Mouse (Mus musculus) embryonic facial prominence, embryonic 10.5 days (tissue): ENCODE data around the gene Cenpu. TPM values are rescaled to one million over a fixed set of nuclear protein-coding genes. Genes with fewer than 3 reads are reported as not detected.
A peak's percentile ranks its signal among the peaks of the same experiment; 100 is the strongest.

ENCODE experiments used
- DNase-seq: peaks from one replicate; pipeline ENCODE4 v3.0.0-alpha.2; 2017; ENCODE audit warnings: low spot score
- H3K27ac ChIP-seq: fragments of 300-500 bp; sonication (generic); replicated peaks from 2 replicates; pipeline ENCODE4 v1.5.1; 2016; ENCODE audit warnings: mild to moderate bottlenecking
- H3K27me3 ChIP-seq: fragments of 300-500 bp; sonication (generic); replicated peaks from 2 replicates; pipeline ENCODE4 v1.6.1; 2016; ENCODE audit warnings: low read depth, mild to moderate bottlenecking; ENCODE audit not compliant: poor library complexity, severe bottlenecking
- H3K36me3 ChIP-seq: fragments of 300-500 bp; sonication (generic); replicated peaks from 2 replicates; pipeline ENCODE4 v1.6.1; 2016; ENCODE audit warnings: mild to moderate bottlenecking, moderate library complexity
- H3K4me1 ChIP-seq: fragments of 300-500 bp; sonication (generic); 2 replicates; pipeline ENCODE4 v1.6.1; 2016
- H3K4me3 ChIP-seq: fragments of 300-500 bp; sonication (generic); 2 replicates; pipeline ENCODE4 v1.5.1; 2016; ENCODE audit warnings: mild to moderate bottlenecking, moderate library complexity
- H3K9me3 ChIP-seq: fragments of 300-500 bp; sonication (generic); 2 replicates; pipeline ENCODE4 v1.6.1; 2016; ENCODE audit warnings: mild to moderate bottlenecking
- WGBS: fragments of 180-500 bp; shearing (Covaris S2); methylation state at CpG from one replicate; pipeline ENCODE4 v1.1.7; 2016; 5-methylcytosine and 5-hydroxymethylcytosine counted together
- polyA plus RNA-seq: library from polyadenylated mRNA; unstranded; fragments of >200 nt; fragmentation: Nextera tagmentation; extraction: Ambion mirVana; gene quantifications from 2 replicates; pipeline ENCODE4 v1.2.1, GENCODE M21; 2016

Cenpu gene
- polyA plus RNA-seq = 30.0 and 30.7 TPM in 2 replicates

DNA sequence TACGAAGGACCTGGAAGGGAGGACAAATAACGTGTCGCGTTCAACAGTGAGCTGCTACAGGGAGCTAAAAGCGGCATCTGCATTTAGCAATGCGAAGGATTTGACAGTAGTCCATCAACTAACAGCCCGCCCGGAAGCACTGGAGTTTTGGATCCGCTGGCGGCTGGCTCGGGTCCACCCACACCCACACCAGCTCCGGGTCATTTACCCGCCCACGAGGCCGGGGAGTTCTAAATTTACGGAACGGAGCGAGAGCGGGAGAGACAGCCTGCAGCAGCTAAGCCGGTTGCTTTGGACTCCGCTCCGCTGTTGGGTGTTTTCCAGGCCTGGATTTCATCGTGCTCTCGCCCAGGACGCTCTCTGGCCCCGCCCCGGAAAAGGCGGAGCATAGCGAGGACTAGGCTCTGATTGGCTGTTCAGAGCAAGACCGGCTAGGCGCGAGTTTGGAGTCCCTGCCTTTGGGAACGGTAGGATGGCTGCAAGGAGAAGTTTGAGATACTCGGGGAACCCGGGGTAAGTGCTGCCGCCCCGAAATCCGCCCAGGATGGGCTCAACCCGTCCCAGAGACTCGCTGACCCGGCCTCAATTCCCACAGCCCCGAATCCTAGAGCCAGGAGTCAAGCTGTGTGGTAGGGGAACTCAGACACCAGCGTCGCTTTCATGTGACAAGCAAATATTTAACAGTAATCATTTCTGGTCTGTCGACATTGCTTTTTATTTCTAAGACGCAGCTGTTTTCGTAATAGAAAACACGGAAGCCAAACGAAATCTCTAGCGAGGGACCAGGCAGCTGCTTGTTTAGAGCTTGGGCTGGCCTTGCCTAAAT is at the start of gene Cenpu:
TSS of gene Cenpu (plus strand) at position 414 of the 826 bp plus-strand sequence.
- peaks cover 11% of the 10 kb centered on the region for H3K4me1 ChIP-seq
- H3K36me3 ChIP-seq = peaks cover 22% of the 10 kb centered on the region
- peak; percentile 98 for DNase-seq
- H3K27me3 ChIP-seq = no peaks in the 10 kb centered on the region
- H3K27ac ChIP-seq = peak within 1 kb of the TSS; percentile 82
- no peaks in the 10 kb centered on the region for H3K9me3 ChIP-seq
- H3K4me3 ChIP-seq = peak within 1 kb of the TSS; percentile 74
- under 1% methylated on average over 50 of the region's 50 CpGs for WGBS

DNA sequence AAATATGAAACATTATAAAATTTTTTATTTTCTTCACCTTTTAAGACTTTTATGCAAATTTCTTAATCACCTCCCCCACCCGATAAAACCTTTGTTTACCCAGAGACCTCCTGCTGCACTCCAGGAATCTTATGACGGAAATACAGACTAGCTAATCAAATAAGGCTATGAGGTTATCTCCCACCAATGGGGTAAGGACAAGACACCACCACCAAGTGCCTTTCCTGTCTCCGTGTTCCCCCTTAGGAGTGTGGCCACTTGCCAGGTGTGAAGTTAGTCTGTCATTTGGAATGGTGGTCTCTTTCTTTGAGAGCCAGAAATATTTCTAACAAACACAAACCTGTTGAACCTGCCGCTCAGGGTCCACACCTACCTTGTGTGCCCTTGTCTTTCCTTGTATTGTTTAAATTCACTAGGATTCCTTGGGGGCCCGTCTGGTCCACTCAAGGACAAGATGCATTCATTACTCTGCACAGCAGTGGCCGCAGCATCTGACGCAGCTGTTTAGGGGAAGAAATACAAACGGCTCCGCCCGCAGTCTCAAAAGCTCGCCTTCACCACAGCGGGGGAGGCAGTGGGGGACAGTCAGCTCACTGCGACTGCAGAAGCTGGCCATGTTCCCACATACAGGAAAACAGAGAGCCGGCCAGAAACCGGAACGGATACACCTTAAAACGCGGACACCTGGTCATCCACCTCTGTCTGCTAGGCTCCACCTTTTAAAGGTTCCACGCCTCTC is 49.3 kb upstream of the Cenpu start:
- peak; percentile 19 for DNase-seq
- no peaks in the 10 kb centered on the region for H3K9me3 ChIP-seq
- H3K27ac ChIP-seq = no peak overlapping the region
- WGBS = 25% methylated on average over 19 of the region's 19 CpGs
- H3K36me3 ChIP-seq = no peaks in the 10 kb centered on the region
- peak overlapping the region; percentile 45 for H3K4me3 ChIP-seq
- H3K4me1 ChIP-seq = peaks cover 35% of the 10 kb centered on the region
- no peaks in the 10 kb centered on the region; the same call in 1 of the 2 replicates for H3K27me3 ChIP-seq

DNA sequence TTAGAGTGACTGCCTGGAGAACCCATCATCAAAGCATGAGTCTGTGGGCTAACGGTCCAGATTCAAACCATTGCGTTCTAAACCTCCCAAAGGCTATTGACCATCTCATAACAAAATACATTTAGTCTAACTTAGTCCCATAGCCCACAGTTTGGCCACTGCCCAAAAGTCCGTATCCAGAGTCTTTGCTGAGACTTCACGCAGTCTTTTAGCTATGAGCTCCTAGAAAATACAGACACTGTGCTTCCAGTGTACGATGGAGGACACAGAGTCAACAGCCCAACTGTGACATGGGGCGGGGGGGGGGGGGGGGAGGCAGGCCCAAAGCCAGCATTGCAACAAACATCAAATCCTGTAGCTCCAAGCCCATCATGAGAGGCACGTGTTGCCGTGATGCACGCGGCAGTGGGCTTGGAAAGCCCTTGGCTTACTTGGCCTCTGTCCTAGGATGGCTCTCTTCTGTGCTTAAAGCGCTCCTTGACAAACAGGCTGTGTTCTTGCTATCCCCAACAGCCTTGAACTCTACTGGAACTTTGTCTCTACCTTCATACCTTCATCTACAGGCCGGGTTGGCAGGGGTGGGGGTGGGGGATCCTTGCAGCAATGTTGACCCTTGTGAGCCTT is 48.6 kb upstream of the Cenpu start:
- DNase-seq = no peak
- H3K4me3 ChIP-seq = peak overlapping the region; percentile 45
- no peaks in the 10 kb centered on the region for H3K36me3 ChIP-seq
- H3K9me3 ChIP-seq = no peaks in the 10 kb centered on the region
- H3K27ac ChIP-seq = no peak overlapping the region; the same call in 1 of the 2 replicates
- peaks cover 35% of the 10 kb centered on the region for H3K4me1 ChIP-seq
- 82% methylated on average over 12 of the region's 12 CpGs for WGBS
- no peaks in the 10 kb centered on the region; the same call in 1 of the 2 replicates for H3K27me3 ChIP-seq

DNA sequence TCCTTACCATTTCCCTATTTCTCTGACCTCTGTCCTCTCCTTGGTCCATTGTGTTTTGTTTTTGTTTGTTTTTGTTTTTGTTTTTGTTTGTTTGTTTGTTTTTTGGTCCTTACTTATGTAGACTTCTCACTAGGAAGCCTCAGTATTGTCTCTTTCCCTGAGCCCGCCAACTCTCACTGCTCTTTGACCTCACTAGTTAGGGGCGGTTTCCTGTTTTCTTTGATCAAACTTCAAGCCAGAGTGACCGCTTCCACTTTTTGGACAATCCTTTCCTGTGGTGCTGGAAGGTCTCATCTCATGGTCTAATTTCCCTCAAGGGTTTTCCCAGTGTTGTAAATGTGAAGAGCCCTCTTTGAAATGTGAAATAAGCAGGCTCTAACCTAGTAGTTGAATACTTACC is 47.6 kb upstream of the Cenpu start:
- Histone ChIP-seq H3K27me3 (no peaks in the 10 kb centered on the region; the same call in 1 of the 2 replicates), H3K36me3 (no peaks in the 10 kb centered on the region), H3K27ac (no peak overlapping the region), H3K9me3 (no peaks in the 10 kb centered on the region), H3K4me3 (no peak overlapping the region), H3K4me1 (peaks cover 33% of the 10 kb centered on the region)
- no peak for DNase-seq
- 37% methylated on average over 3 of the region's 3 CpGs for WGBS

DNA sequence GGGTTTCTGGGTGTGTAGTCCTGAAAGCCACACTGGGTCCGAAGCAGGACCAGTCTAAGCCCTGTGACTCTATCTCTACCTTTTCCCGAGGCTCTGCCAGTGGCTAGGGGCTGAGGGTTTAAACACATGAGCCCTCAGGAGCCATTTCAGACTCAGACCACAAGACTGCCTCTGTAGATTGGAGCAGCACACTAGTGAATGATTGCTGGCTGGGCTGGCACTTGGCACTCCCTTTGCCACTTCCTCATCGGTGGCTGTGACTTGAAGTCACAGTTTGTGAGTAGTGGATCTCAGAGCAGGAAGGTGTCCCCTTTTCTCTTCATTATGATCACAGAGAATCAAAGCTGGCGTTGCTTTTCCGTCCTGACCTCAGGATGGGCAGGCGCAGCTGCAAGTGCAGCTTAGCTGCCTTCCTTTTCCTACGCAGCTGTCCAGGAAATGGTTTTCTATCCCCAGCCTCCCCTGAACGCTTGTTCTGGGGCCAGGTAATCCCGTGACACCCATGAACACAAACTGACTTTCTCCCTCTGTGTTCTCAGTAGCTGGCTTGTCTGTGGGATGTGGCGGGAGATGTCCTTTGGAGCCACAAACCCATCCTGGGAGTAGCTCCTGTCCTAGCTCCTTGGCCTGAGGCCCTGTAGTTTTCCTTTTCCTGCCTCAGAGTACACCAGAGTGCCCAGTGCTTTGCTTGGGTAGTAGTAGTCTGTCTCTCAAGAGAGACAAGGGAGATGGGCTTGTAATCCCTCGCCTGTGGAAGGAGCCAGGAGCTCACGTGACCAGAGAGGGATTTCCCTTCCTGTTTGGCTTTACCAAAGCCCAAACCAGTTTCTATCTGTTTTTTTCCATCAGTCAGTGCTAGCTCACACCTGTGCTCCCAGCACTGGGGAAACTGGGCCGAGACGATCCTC is 43.1 kb upstream of the Cenpu start:
- no peak for DNase-seq
- Histone ChIP-seq H3K36me3 (no peaks in the 10 kb centered on the region), H3K4me3 (no peak overlapping the region), H3K27ac (no peak overlapping the region), H3K27me3 (no peaks in the 10 kb centered on the region), H3K4me1 (peaks cover 13% of the 10 kb centered on the region), H3K9me3 (no peaks in the 10 kb centered on the region)
- WGBS = 79% methylated on average over 14 of the region's 14 CpGs

DNA sequence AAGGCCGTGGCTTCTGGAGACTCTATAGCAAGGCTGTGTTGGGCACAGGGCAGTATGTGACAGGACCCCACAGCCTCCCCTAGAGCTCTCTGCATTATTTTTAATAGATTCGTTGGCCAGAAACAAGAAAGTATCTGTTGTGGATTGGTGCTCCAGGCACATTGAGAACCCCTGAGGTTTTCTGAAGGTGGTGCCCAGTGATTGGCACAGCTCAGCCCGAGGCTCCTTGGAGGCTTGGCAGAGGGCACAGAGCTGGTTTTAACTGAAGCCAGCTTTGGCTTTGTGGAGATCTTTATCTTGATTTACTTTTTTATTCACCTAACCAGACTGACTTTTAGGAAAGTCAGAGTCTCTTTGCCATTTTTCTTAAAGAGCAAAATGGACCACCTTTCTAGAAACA is 42.4 kb upstream of the Cenpu start:
- Histone ChIP-seq H3K9me3 (no peaks in the 10 kb centered on the region), H3K4me1 (peaks cover 6% of the 10 kb centered on the region; the same call in 1 of the 2 replicates), H3K4me3 (no peak overlapping the region), H3K27me3 (no peaks in the 10 kb centered on the region), H3K36me3 (no peaks in the 10 kb centered on the region), H3K27ac (no peak overlapping the region)
- WGBS = 83% methylated on average over 3 of the region's 3 CpGs
- no peak for DNase-seq

DNA sequence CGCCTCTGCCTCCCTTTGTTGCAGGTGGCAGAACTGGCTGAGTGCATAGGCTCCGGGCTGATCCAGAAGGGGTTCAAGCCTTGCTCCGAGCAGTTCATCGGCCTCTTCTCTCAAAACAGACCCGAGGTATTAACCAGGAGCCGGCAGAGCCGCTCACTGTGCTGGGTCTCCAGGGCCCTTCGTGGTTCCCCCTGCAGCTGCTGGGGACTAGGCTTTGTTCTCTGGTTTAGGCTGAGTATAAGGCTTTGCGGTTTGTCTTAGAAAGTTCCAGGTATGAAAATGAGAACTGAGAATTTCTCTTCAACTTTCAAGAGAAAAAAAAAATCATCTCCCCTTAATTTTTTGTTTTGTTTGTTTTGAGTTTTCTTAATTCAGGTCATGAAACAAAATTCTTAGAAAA is 40.5 kb upstream of the Cenpu start:
- WGBS = 77% methylated on average over 9 of the region's 9 CpGs

DNA sequence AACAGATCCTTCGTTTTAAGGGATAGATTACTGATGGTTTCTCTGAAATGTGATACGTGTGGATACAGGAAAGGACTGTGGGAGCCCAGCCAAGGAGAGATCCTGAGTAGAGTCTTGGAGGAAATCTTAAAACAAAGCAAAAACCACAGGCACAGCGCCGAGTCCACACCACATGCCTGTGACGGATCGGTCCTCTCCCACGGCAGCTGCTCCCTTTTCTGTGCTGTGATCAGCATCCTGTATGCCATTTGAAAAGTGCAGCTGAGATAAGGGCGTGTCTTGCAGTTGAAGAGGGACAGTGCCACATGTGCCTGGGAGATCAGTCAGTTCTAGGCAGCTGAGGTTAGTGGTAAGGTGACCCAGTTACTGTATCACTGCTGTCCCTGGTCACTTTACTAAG is 39.3 kb upstream of the Cenpu start:
- Histone ChIP-seq H3K9me3 (no peaks in the 10 kb centered on the region), H3K4me3 (no peak overlapping the region), H3K27ac (no peak overlapping the region), H3K27me3 (no peaks in the 10 kb centered on the region), H3K36me3 (no peaks in the 10 kb centered on the region), H3K4me1 (peaks cover 4% of the 10 kb centered on the region; the same call in 1 of the 2 replicates)
- DNase-seq = no peak
- 75% methylated on average over 8 of the region's 8 CpGs for WGBS

More for the DNA sequence above, 40.5 kb upstream of the Cenpu start:
- DNase-seq = no peak
- Histone ChIP-seq H3K9me3 (no peaks in the 10 kb centered on the region), H3K4me1 (peaks cover 4% of the 10 kb centered on the region; the same call in 1 of the 2 replicates), H3K27me3 (no peaks in the 10 kb centered on the region), H3K27ac (no peak overlapping the region), H3K36me3 (no peaks in the 10 kb centered on the region), H3K4me3 (no peak overlapping the region)

DNA sequence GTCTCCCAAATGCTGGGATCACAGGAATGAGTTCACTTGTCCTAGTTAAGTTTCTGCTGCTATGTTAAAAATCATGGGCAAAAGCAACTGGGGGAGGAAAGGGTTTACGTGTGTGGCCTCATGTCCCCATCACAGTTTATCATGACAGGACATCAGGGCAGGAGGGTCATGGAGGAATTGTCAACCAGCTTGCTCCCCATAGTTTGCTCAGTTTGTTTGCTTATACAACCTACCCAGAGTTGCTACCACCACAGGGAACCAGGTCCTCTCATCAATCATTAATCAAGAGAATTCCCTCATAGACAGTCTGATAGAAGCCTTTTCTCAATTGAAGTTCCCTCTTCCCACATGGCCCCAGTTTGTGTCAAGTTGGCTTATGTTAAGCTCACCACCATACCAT is 37.8 kb upstream of the Cenpu start:
- Histone ChIP-seq H3K4me3 (no peak overlapping the region), H3K9me3 (no peaks in the 10 kb centered on the region), H3K27me3 (no peaks in the 10 kb centered on the region), H3K27ac (no peak overlapping the region), H3K36me3 (no peaks in the 10 kb centered on the region), H3K4me1 (peaks cover 4% of the 10 kb centered on the region; the same call in 1 of the 2 replicates)
- no peak for DNase-seq
- WGBS = 91% methylated on average over 1 of the region's 1 CpGs

DNA sequence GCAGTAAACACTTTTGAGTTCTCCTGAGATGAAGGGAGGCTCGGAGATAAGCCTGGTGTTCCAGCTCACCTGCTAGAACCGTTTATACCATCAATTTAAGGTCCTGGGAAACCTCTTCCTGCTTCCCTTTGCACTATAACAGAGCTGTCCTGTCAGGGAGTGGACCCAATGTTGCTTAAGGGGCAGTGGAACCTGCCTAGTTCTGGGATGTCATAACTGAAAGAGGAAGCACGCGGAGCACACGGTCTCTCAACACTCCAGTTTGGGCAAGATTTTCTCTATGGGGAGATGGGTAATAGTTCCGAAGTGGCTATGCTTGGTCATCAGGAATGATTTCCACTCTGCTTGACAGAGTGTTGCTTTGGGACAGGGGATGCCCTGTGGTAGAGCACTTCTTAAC is 31.2 kb upstream of the Cenpu start:
- H3K4me3 ChIP-seq = no peak overlapping the region
- H3K4me1 ChIP-seq = no peaks in the 10 kb centered on the region
- no peak for DNase-seq
- H3K9me3 ChIP-seq = no peaks in the 10 kb centered on the region
- H3K27me3 ChIP-seq = no peaks in the 10 kb centered on the region
- 91% methylated on average over 6 of the region's 6 CpGs for WGBS
- no peak overlapping the region for H3K27ac ChIP-seq
- H3K36me3 ChIP-seq = no peaks in the 10 kb centered on the region

DNA sequence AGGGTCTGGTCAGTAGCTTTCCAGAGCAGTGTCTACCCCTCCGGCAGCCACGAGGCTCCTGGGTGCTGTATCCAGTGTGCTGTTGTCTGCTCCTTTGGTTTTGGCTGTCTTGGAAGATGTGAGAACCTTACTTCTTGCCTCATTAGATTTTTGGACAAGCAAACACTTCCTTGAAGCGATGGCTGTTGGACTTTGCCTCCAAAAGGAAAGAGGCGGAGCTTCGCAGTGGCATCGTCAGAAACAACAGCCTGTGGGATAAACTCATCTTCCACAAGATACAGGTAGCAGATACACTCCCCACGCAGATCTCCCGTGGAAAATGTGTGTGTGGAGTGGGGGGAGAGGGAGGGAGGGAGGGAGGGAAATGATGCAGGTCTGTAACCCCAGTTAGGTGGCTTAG is 25.7 kb upstream of the Cenpu start:
- H3K27ac ChIP-seq = no peak overlapping the region
- no peaks in the 10 kb centered on the region for H3K27me3 ChIP-seq
- no peak overlapping the region for H3K4me3 ChIP-seq
- WGBS = 91% methylated on average over 8 of the region's 8 CpGs
- H3K4me1 ChIP-seq = peaks cover 13% of the 10 kb centered on the region
- DNase-seq = no peak
- H3K36me3 ChIP-seq = no peaks in the 10 kb centered on the region
- H3K9me3 ChIP-seq = no peaks in the 10 kb centered on the region

DNA sequence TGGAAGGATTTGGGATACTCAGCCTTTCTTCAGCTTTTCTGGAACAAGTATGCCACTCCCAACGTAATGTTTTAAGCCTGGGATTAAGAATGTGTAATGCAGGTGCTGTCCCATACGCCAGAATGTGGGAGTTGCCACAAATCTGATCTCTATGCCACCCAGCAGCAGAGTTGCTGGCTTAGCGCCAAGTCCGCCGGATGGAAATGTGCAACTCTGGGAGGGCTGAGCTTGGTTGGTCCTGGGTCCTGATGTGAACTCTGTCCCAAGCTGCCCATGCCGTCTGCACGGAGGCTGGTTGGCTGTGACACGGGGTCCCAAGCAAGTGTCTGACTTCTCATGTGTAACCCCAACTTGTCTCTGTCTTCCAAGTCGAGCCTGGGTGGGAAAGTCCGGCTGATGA is 25.0 kb upstream of the Cenpu start:
- H3K4me1 ChIP-seq = peaks cover 13% of the 10 kb centered on the region
- no peaks in the 10 kb centered on the region for H3K9me3 ChIP-seq
- WGBS = 90% methylated on average over 10 of the region's 10 CpGs
- H3K4me3 ChIP-seq = no peak overlapping the region
- no peaks in the 10 kb centered on the region for H3K36me3 ChIP-seq
- no peak overlapping the region for H3K27ac ChIP-seq
- H3K27me3 ChIP-seq = no peaks in the 10 kb centered on the region
- no peak for DNase-seq
